Mouse (Mus musculus) T-helper 1 cell (primary cell): Measurements from ENCODE around the gene Sez6.

Source experiments
- in situ Hi-C: fragments of 300-600 bp; cut with MboI, MseI; formaldehyde crosslinking; loops from one replicate; pipeline ENCODE4 v1.15.1; 2025; ENCODE audit warnings: high pct_unique_total_duplicates

Sez6 gene

GRCm38 (mm10) chr11:77942230-77942629 is 11.6 kb downstream of the Sez6 start:
- in situ Hi-C loops: no loop called here

GRCm38 (mm10) chr11:77947860-77948259 is 17.3 kb downstream of the Sez6 start:
- in situ Hi-C loops: no loop called here

GRCm38 (mm10) chr11:77950125-77950685 is 19.6 kb downstream of the Sez6 start:
- in situ Hi-C loops: no loop called here

- in situ Hi-C loops: no loop called here
These were observed 20.2 kb downstream of the Sez6 start for GRCm38 (mm10) chr11:77950797-77951228.

- in situ Hi-C loops: no loop called here
These were observed 23.1 kb downstream of the Sez6 start for GRCm38 (mm10) chr11:77953671-77954070.

GRCm38 (mm10) chr11:77956428-77956827 is 25.8 kb downstream of the Sez6 start:
- in situ Hi-C loops: loop anchor here (5.0 kb wide), 2 partner anchors 129 to 214 kb away; no protein-coding TSS in a partner anchor

- in situ Hi-C loops: loop anchor here (5.0 kb wide), 2 partner anchors 131 to 216 kb away; no protein-coding TSS in a partner anchor
These were observed 27.7 kb downstream of the Sez6 start for GRCm38 (mm10) chr11:77958268-77958667.

- in situ Hi-C loops: loop anchor here (5.0 kb wide), 2 partner anchors 132 to 217 kb away; no protein-coding TSS in a partner anchor
These were observed 28.3 kb downstream of the Sez6 start for GRCm38 (mm10) chr11:77958932-77959331.

GRCm38 (mm10) chr11:77960199-77960598 is 29.6 kb downstream of the Sez6 start:
- in situ Hi-C loops: no loop called here

GRCm38 (mm10) chr11:77960898-77961297 is 30.3 kb downstream of the Sez6 start:
- in situ Hi-C loops: no loop called here

GRCm38 (mm10) chr11:77962946-77963345 is 32.3 kb downstream of the Sez6 start:
- in situ Hi-C loops: no loop called here

- in situ Hi-C loops: no loop called here
These were observed 34.0 kb downstream of the Sez6 start for GRCm38 (mm10) chr11:77964415-77965095.

- in situ Hi-C loops: no loop called here
These were observed 34.8 kb downstream of the Sez6 start for GRCm38 (mm10) chr11:77965101-77966036.

- in situ Hi-C loops: no loop called here
These were observed 35.4 kb downstream of the Sez6 start for GRCm38 (mm10) chr11:77966037-77966391.

- in situ Hi-C loops: no loop called here
These were observed 36.5 kb downstream of the Sez6 start for GRCm38 (mm10) chr11:77967114-77967513.

- in situ Hi-C loops: no loop called here
These were observed 38.2 kb downstream of the Sez6 start for GRCm38 (mm10) chr11:77968786-77969185.

- in situ Hi-C loops: no loop called here
These were observed 40.1 kb downstream of the Sez6 start for GRCm38 (mm10) chr11:77970718-77971117.

GRCm38 (mm10) chr11:77973520-77973919 is 42.9 kb downstream of the Sez6 start:
- in situ Hi-C loops: no loop called here

- in situ Hi-C loops: no loop called here
These were observed 43.7 kb downstream of the Sez6 start for GRCm38 (mm10) chr11:77974325-77974724.

GRCm38 (mm10) chr11:77975873-77976272 is 45.3 kb downstream of the Sez6 start:
- in situ Hi-C loops: no loop called here

GRCm38 (mm10) chr11:77978161-77978560 is 47.6 kb downstream of the Sez6 start:
- in situ Hi-C loops: no loop called here

GRCm38 (mm10) chr11:77979221-77979809 is 48.7 kb downstream of the Sez6 start:
- in situ Hi-C loops: no loop called here
